Mouse (Mus musculus) cerebellum, adult 9-11 months (tissue): Measurements from ENCODE around the gene Foxr1.
"Not testable (repeated sequence)": the region's sequence is repeated elsewhere in the genome, so short reads cannot be mapped to it uniquely, and the experiment has no call there.

Source experiments
- DNase-seq: peaks from one replicate; pipeline ENCODE4 v3.0.0; 2022

Foxr1 gene

DNA sequence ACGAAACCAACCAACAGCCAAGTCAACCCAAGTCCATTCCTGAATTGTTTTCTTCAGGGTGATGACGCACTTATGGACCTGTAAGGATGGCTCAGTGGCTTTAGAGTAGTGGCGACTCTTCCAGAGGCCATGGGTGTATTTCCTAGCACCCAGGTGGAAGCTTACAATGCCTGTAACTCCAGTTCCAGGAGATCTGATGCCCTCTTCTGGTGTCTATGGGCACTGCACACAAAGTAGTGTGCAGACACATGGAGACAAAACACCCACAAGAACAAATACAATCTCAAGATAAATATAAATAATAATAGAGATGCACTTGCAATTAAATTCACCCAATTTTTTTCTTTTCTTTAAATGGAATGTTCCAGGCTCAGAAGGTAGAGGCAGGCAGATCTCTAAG lies 35.0 kb upstream of the Foxr1 start:
- peak; percentile 30 for DNase-seq

DNA sequence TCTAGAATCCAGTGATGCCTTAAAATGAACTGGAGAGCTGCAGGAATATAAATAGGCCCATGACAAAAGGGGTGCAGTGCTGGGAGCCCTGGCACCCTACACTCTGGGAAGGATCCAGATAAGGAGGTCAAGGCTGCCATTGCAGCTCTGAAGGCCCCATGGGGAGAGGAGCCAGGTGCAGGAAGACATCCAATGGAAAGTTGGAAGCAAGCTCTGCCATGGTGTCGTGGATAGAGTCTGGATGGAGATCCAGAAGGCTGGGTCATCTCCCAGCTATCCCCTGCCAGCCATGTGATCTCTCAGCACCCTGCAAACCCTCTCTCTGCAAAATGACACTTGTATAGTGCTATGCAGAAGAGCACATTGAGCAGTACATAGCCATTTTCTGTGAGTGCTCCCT lies 33.4 kb upstream of the Foxr1 start:
- DNase-seq = peak; percentile 50

GRCm38 (mm10) chr9:44473184-44473583 lies 32.2 kb upstream of the Foxr1 start:
- DNase-seq = peak; percentile 26

- DNase-seq = no peak
Observed at GRCm38 (mm10) chr9:44468800-44469199, 27.9 kb upstream of the Foxr1 start.

GRCm38 (mm10) chr9:44468224-44468623 lies 27.3 kb upstream of the Foxr1 start:
- DNase-seq = no peak

GRCm38 (mm10) chr9:44461950-44462349 lies 21.0 kb upstream of the Foxr1 start:
- no peak for DNase-seq

- DNase-seq = peak; percentile 48
Observed at GRCm38 (mm10) chr9:44457035-44457742, 16.3 kb upstream of the Foxr1 start.

DNA sequence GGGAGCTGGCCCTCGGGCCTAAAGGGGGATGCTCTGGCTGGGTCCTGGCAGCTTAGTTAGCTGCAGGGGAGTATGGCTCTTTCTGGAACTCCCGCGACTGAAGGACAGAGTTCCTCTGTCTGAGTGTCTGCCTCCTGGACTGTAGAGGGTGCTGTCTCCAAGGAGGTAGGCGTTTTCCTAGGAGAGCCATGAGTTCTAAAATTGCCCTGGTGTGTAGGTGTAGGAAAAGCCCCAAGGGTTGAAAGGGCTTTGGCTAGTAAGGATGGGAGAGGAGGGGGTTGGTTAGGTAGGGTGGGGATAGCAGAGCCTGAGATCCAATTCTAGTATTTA lies 13.9 kb upstream of the Foxr1 start, which contains the start of gene Upk2:
Gene Upk2 (minus strand): TSS at position 86 of the 330 bp plus-strand sequence.
- no peak for DNase-seq

DNA sequence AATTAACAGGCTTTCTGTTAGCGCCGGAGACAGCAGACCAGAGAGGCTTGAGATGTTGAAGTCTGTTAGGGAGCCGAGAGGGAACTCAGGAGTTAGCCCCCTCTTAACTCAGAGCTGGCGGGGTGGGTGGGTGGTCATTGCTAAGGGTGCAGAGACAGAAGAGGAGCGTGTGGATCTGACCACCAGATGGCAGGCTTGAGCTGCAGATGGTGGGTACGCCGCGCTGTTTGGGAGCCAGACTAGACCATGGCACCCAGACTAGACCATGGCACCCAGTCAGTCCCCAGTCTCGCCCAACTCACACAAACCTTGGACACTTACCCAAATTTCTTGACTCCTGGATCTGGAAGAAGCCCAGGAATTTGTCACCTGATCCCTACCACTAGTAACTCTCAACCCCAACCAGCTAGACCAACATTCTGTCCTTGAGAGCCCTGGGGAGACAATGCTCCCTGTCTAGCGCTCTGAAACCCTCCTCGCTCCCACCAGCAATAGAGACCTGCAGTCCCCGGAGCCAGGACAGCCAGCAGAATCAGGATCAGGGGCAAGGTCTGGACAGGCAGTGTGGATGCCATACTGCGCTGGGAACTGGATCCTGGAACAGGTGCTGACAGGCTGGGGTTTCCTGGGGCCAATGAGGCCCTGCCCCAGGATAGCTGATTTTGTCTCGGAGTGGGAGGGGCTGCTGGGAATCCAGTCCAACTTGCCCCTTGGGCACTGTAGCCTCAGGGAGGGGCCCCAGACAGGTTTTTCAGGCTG lies 13.4 kb upstream of the Foxr1 start:
- DNase-seq = peak; percentile 78

DNA sequence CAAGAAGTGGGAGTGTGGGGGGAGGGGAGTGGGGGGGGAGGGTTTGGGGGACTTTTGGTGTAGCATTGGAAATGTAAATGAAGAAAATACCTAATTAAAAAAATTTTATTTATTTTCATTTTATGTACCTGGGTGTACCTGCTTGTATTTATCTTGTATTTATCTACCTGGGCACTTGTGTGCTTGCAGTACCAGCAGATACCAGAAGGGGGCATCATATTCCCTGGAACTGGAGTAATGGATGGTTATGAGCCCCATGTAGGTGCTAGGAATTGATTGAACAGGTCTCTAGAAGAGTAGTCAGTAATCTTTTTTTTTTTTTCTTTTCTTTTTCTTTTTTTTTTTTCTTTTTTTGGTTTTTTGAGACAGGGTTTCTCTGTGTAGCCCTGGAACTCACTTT lies 9.5 kb upstream of the Foxr1 start:
- no peak for DNase-seq

- not testable (repeated sequence) for DNase-seq
Observed at GRCm38 (mm10) chr9:44444402-44445025, 3.6 kb upstream of the Foxr1 start.

DNA sequence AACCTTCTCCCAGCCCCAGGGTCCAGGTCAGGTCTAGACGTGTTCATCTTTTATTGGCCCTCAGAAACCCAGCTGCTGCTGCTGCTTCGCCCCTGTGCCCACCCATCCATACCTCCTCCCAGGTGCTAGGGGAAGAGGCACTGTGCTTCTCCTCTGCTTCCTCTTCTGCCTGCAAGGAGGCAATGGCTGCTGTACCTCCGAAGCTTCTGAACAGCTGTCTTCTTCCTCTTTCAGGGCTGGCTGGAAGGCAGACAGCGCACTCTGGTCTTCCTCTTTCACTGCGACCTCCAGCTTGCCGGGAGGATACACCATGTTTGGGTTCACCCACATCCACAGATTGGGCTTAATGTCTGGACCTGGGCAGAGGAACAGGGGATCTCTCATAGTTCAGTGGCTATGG lies 5.2 kb downstream of the Foxr1 start:
- no peak for DNase-seq

DNA sequence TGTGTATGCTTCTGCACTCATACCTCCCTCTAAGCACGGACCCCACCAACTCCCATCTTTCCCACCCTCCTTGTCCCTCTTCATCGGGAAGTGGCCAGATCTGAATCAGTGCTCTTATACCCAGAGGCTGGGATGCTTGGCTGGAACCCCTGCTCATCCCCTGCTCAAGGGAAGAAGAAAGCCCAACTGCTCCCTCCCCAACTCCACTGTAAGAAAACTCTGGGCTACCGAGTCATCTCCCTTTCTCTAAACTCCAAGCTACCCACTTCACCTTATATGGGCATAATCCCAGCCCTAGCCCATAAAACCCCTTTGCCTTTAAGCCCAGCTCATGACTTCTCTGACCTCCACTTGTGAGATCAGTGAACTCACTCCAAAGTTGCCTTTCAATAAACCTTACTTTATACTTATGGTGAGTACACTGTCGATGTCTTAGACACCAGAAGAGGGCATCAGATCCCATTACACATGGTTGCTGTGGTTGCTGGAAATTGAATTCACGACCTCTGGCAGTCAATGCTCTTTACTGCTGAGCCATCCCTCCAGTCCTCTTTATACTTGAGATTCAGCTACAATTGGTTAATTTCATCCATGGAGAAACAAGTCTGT lies 8.3 kb downstream of the Foxr1 start:
- DNase-seq = no peak

DNA sequence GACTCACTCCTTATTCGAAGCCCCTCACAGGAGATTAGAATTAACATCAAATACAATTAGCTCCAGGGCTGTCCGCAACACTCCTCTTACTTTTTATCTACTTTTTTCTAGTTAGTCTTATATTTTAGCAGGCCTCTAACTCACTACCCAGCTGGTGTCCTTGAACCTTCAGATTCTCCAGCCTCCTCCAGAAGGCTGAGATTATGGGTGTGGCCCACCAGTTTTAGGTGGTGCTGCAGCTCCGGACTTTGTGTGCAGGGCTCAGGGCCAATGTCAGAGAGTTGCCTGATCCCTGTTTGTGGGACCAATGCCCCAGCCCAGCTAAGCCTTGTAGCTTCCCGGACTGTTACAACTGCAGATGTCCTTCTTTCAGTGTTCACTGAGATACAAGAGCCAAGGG lies 17.4 kb downstream of the Foxr1 start:
- no peak for DNase-seq

- DNase-seq = no peak
Observed at GRCm38 (mm10) chr9:44420280-44420898, 20.5 kb downstream of the Foxr1 start.

DNA sequence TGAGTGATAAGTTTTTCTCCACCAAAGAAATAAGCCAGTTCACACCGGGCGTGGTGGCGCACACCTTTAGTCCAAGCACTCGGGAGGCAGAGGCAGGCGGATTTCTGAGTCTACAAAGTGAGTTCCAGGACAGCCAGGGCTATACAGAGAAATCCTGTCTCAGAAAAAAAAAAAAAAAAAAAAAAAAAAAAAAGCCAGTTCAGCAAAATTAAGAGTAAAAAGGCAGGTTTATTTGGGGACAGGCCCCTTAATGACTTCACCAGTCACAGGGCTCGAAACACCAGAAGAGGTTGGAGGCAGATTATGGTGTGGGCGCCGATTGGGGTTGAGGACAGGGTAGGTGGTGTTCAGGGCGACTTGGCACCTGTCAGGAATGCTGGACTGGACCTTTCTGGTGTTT lies 21.2 kb downstream of the Foxr1 start:
- not testable (repeated sequence) for DNase-seq

GRCm38 (mm10) chr9:44418519-44419385 lies 22.2 kb downstream of the Foxr1 start, which contains the start of gene Ccdc84:
Ccdc84 (minus strand) TSS chr9:44418569.
- DNase-seq = peak; percentile 60

DNA sequence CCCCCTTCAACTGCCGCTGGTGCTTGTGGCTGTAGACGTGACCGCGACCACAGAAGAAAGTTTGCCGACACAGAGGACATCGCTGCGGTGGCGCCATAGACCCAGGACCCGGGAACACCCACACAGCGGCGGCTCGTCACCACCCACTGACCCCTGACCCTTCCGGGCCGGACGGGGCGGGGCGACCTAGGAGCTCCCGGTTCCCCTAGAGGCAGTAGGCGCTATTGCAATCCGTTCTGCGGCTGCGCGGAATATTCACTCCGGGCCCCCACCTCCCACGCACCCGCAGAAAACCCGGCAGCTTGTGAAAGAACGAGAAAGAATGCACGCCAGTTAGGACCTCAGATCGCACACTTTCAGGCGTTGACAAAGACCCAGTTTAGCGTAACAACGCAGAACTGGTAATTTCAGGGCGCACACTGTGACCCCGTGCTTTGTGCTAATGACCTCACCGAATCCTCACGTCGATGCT lies 23.0 kb downstream of the Foxr1 start:
- DNase-seq = peak; percentile 94

DNA sequence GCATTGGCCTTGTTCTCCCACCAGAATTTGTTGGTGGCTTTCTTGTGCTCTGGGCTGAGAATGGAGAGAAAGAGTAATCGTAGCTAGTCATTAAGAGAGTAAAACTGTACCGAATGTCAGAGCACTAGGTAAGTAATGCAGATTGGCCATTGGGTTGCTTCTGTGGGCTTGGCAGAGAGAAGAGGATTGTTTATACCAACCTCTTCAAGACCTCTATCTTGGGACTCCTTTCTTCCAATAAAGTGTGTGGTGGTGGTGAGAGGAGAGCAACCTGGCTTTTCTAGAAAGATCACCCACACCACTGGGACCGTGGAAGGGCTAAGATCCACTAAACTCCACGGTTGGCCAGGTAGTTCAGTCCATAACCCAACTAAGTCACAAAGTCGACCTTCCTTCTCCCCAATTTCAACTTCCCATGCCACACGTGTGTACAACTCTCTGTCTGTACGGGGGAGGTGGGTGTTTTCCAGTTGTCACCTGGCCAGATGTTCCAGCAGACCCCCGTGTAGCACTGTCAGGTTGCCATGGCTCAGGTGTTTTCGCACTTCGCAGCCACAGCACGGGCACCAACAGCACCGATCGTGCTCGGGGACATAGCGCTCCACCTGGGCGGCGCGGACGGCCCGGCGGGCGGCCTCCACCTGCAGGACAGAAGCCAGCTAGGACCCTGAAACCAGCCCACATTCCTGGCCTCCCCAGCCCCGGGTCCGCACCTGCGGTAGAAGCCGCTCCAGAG lies 23.6 kb downstream of the Foxr1 start:
- DNase-seq = no peak

GRCm38 (mm10) chr9:44412781-44413180 lies 28.2 kb downstream of the Foxr1 start:
- no peak for DNase-seq

GRCm38 (mm10) chr9:44412306-44412705 lies 28.6 kb downstream of the Foxr1 start:
- no peak for DNase-seq
